In the genomic region with DNA sequence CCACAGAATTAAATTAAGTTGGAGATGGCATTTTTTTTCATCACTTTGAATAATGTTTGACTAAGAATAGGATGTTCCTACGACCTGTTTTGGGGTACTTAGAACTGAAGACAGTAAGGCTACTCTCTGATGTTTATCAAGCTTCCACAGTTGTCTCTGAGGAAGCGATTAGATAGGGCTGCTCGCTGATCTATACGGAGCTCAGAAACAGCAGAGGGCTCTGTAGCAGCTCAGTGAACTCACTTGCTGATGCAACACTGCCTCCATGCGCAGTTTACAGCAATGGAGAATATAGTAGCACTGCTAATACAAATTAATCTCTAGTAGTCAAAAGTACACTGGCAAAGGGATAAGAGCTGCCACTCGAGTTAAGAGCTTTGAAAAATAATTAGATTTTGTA, we compare ENCODE assay signal across 12 mouse cellular contexts.
"Had no signal": no experiment of that assay in that cellular context is flagged by ENCODE, and none has a peak within 500 bp of the region (broad histone marks: within the 10 kb centered on the region; RNA-seq: fewer than 3 reads in every experiment).

No protein-coding gene starts in this region.

- H3K9me3 ChIP-seq: limb, embryonic 12.5 days; liver, embryonic 13.5 days; lung, embryonic 15.5 days; stomach, embryonic 15.5 days had no signal

- H3K4me3 ChIP-seq: limb, embryonic 12.5 days; liver, embryonic 13.5 days; lung, embryonic 15.5 days; stomach, embryonic 15.5 days had no signal

- DNase-seq: kidney, postnatal 25 days; layer of hippocampus, adult 9-11 months; layer of hippocampus, postnatal 36 days; liver; liver, embryonic 13.5 days; liver, postnatal 0 days; right cerebral cortex, postnatal 14 days; thymus, postnatal 4 days had no signal

- H3K27ac ChIP-seq: limb, embryonic 12.5 days; liver, embryonic 13.5 days; lung, embryonic 15.5 days; stomach, embryonic 15.5 days had no signal

- H3K4me1 ChIP-seq: limb, embryonic 12.5 days; liver, embryonic 13.5 days; lung, embryonic 15.5 days; stomach, embryonic 15.5 days had no signal

- H3K36me3 ChIP-seq: stomach, embryonic 15.5 days had no signal

- H3K27me3 ChIP-seq: limb, embryonic 12.5 days; liver, embryonic 13.5 days; lung, embryonic 15.5 days; stomach, embryonic 15.5 days had no signal

- H3K4me2 ChIP-seq: limb, embryonic 12.5 days; liver, embryonic 13.5 days; lung, embryonic 15.5 days; stomach, embryonic 15.5 days had no signal

- ATAC-seq: liver, postnatal 0 days; midbrain, embryonic 16.5 days had no signal

- H3K9ac ChIP-seq: limb, embryonic 12.5 days; liver, embryonic 13.5 days; liver, postnatal 0 days; lung, embryonic 15.5 days; stomach, embryonic 15.5 days had no signal
